Mouse (Mus musculus) myocyte (in vitro differentiated cells): ENCODE data around the gene Micu1.

Experiments
- MAX ChIP-seq: IDR thresholded peaks from one replicate; pipeline ENCODE4 v1.6.1; 2011; ENCODE audit warnings: low read depth, mild to moderate bottlenecking, control low read depth
- MYOG ChIP-seq, 3 experiments: IDR thresholded peaks; one replicate each; pipeline ENCODE4 v1.6.1; 2011; ENCODE audit warnings: control low read depth in 2 of 3, low read depth in 2 of 3, mild to moderate bottlenecking in 2 of 3; ENCODE audit not compliant: insufficient read length in 2 of 3, control insufficient read depth in 1 of 3, insufficient read depth in 1 of 3

- TF ChIP-seq MYOG (IDR thresholded peaks at IDR 0.05; ENCODE audit: control insufficient read depth in 1 of 3, insufficient read depth in 1 of 3, insufficient read length in 2 of 3, low read depth in 2 of 3) (no peak), MAX (no peak)
Observed at GRCm38 (mm10) chr10:59743397-59743796, 41.1 kb downstream of the Micu1 start.
